Mouse (Mus musculus) layer of hippocampus, adult 9-11 months (tissue): ENCODE data around the gene Cers2.

Experiments
- DNase-seq: peaks from one replicate; pipeline ENCODE4 v3.0.0; 2022

Gene Cers2

DNA sequence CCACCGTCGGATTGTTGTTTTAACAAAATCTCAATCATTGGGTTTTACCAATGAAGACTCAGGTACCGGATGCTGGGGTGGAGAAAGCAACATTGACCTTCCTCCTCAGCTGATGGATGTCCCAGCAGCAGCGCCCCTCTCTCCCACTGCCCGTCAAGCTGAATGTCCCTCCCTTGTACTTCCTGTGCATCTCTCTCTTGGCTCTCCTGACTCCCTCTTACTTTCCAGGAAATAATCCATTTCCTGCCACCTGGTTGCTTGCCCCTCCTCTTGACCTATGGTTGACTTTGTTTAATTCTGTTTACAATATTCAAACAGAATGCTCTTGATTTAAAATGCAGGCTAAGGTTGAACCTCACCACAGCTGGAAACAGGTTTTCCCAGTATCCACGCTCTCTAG, 24.4 kb upstream of the Cers2 start:
- no peak for DNase-seq

- no peak for DNase-seq
Measured at GRCm38 (mm10) chr3:95291041-95291440, 23.6 kb upstream of the Cers2 start.

GRCm38 (mm10) chr3:95292899-95293298, 21.7 kb upstream of the Cers2 start:
- no peak for DNase-seq

- no peak for DNase-seq
Measured at GRCm38 (mm10) chr3:95293537-95293936, 21.1 kb upstream of the Cers2 start.

GRCm38 (mm10) chr3:95294316-95294715, 20.3 kb upstream of the Cers2 start:
- no peak for DNase-seq

- DNase-seq, result no peak
Measured at GRCm38 (mm10) chr3:95294718-95295117, 19.9 kb upstream of the Cers2 start.

DNA sequence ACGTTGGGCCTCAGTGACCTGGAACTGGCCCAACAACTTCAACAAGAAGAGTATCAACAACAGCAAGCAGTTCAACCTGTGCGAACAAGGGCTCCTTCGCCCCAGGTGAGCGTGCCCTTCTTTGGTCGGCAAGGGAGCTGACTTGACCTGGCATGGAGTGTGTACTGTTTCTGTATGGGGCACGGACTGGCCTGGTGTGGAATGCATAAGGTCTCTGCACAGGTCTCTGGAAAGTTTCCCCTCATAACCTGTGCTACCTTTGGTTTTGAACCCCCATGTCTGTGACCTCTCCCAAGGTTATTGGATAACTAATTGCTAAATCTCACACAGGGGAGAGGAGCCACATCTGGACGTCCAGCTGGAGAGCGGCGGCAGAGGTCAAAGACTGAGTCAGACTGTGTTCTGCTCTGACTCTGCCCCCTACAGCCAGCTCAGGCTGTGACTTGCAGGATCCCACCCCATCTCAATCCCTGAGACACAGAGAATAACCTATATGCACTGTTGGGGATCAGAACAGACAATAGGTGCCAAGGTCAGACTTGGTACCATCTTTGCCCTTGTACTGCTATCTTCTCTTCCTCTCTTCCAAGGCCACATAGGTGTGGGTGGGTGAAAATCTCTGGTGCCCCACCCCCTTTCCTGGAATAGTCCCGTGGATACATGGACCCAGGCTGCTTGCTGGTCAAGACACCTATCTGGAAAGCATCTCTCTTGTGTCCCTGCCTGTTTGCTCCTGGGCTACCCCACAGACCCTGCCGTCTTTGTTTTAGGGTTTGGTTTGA, 19.1 kb upstream of the Cers2 start:
- DNase-seq, result no peak

DNA sequence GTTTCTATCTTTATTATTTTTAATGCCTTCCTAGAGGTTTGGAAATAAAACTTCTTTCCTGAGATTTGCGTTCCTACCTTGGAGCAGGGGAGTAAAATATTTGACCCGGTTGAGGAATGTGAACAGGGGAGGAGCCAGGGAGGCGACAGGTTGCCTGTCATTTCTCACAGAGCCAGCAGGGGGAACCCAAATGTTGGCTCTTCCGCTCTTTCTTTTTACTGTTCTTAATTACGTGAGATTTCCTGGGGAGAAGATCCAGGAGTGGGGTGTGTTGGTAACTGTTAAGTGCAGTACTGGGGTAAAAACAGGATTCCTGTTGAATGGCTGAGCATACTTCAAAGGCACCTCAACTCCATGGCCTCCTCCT, 18.5 kb upstream of the Cers2 start:
- no peak for DNase-seq

GRCm38 (mm10) chr3:95298018-95298417, 16.6 kb upstream of the Cers2 start:
- DNase-seq, result no peak

DNA sequence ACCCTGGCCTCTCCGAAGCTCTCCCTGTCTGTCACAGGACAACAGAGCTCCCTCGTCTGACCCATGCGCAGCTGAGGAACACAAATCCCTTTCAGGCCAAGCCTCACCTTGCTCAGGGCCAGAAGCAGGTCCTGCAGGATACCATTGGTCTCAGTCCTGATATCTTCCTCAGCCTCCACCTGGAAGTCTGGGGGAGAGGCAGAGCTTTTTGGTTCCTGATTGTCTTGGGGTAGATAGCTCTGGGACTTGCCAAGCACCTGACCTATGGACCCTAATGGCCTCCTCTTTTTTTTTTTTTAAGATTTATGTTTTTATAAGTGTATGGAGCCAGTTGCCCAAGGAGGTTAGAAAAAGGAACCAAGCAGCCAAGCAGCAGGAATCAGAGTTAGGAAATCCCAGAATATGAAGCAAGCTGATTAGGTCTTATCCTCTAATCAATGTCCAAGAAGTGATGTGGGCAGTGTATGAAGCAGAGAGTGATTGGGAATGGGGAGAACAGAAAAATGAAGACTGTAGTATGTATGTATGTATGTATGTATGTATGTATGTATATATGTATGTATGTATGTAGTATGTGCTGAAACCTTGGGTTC, 13.3 kb upstream of the Cers2 start:
- DNase-seq, result no peak

GRCm38 (mm10) chr3:95306244-95306643, 8.3 kb upstream of the Cers2 start:
- no peak for DNase-seq

DNA sequence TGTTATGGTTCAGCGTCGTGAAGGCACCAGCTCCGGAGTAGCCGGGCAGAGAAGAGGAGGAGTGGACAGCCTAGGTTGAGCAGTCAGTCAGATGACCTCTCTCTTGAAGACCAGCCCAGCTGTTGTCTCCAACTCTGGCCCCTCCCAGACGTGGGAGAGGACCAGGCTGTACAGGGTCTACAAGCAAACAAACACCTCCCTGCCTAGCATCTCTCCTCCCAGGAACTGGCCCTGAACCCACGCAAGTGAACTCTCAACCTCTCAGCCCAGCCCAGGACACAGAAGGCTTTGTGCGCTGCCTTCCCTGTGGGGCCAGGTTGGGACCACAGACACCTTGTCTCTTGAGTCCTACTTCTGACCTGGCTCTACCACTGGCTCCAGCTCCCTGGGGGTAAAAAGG, 7.5 kb upstream of the Cers2 start, which contains the start of gene Anxa9:
Gene Anxa9, minus strand, starts transcription at position 77 of the 400 bp plus-strand sequence.
- no peak for DNase-seq

- no peak for DNase-seq
Measured at GRCm38 (mm10) chr3:95310496-95310895, 4.1 kb upstream of the Cers2 start.

- DNase-seq, result peak; percentile 69
Measured at GRCm38 (mm10) chr3:95310968-95311882, 3.4 kb upstream of the Cers2 start.

DNA sequence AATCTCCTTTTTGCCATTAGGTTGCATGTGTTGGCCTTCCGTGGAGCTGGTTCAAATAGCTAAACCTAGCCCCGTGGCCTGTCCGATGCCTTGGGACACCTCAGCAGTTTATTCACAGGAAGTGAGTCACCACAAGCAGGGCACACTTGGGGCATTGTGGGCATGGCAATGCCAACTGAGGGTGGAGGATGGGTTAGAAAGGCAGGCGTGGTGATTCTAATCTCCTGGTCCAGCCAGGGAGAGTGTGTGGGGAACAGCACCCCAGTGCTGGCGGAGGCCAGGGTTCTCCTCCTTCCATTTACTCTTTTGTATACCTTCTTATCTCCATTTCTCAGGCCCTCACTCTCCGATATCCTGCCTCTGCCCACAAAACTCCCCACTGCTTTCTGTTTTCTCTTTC, 2.0 kb upstream of the Cers2 start:
- peak; percentile 27 for DNase-seq

GRCm38 (mm10) chr3:95313476-95313875, 1.1 kb upstream of the Cers2 start:
- no peak for DNase-seq

GRCm38 (mm10) chr3:95314075-95314474, 516 bp upstream of the Cers2 start:
- no peak for DNase-seq

- DNase-seq, result peak; percentile 72
Measured at GRCm38 (mm10) chr3:95315094-95315843, 678 bp downstream of the Cers2 start.

DNA sequence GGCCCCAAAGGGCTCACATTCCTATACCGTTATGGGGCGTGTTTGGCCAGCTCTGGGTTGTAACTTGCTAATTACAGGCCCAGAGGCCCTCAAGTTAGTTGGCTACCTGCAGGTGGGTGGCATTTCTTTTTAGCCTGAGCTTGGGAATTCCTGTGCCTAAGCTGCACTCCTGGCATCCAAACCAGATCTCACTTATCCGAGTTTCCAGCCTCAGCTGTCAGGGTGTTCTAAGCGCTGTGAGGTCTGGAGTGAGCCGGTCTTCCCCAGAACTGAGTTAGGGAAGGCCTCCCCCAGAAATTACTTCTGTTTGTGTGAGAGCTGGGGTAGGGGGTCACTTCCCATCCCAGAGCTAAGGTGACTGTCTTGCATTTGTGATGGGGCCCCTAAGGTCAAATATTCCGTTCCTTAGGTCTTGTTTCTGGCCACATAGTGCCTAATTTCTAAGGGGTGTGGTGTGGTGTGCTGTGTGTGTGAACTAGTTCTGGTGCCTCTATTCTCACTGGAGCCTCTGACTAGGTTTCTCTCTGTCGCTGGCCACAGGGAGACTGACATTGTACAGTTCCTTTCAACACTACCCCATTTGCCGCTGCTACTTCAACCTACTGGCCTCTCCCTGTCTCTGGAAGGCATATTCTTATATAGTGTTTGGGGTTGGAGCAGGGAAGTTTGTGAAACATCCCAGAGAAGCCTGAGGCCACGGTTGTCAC, 1.4 kb downstream of the Cers2 start:
- DNase-seq, result no peak

- peak; percentile 38 for DNase-seq
Measured at GRCm38 (mm10) chr3:95317414-95318080, 3.0 kb downstream of the Cers2 start.

GRCm38 (mm10) chr3:95318548-95318947, 4.0 kb downstream of the Cers2 start:
- DNase-seq, result peak; percentile 62

- no peak for DNase-seq
Measured at GRCm38 (mm10) chr3:95319110-95319509, 4.5 kb downstream of the Cers2 start.
